Mouse (Mus musculus) adrenal gland (tissue): ENCODE data around the gene Gm9958.

ENCODE experiments used
- intact Hi-C: fragments of 180-260 bp; cut with DNase I; formaldehyde crosslinking; loops from one replicate; pipeline ENCODE4 v1.15.1; 2025
- long read RNA-seq, 2 experiments: library from polyadenylated mRNA; unstranded; transcript quantifications; one replicate each; pipeline ENCODE4 v2.0.0; 2020; ENCODE audit warnings: borderline replicate concordance in 1 of 2; ENCODE audit not compliant: insufficient replicate concordance in 1 of 2

Gm9958 gene
- long read RNA-seq, experiment 1: 0 reads
- long read RNA-seq, experiment 2, partial matches to known transcripts: 0 of 2 reads
- long read RNA-seq, experiment 2, other reads (novel, unspliced or antisense): 0 of 2 reads

DNA sequence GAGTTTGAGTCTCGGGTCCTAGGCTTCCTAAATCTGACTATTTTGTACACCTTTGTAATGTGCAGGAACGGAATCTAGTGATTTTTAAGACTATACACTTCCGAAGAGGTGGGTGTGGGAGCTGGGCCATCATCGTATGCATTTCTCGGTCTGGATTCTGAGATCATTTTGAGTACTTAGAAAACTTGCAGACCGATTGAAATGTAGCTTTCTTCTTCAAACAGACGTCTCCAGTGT is at the start of gene Gm9958:
Gene Gm9958, plus strand, starts transcription at position 138 of the 237 bp plus-strand sequence.
- intact Hi-C loops: loop anchor here (5.0 kb wide), 1 partner anchor 145 kb away; the partner anchor contains the start of gene Cox18

- intact Hi-C loops: no loop called here
Measured at GRCm38 (mm10) chr5:90331071-90331470, 35.9 kb upstream of the Gm9958 start.

DNA sequence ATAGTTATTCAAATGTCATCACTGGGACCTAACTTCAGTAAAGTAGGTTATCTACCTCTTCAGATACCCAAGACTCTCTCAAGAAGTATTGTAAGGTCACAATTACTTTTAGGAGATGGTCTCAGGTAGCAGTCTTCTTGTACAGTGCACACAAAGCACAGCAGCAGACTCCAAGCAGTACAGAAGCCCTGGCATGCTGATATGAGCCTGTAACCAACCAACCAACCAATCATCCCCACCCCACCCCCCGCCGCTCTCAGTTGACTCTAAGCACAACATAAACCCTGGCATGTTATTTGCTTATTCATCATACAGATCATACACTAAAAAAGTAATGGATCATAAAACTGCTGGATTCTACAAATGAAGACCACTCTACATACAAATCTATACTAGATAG is 34.5 kb upstream of the Gm9958 start:
- intact Hi-C loops: no loop called here

DNA sequence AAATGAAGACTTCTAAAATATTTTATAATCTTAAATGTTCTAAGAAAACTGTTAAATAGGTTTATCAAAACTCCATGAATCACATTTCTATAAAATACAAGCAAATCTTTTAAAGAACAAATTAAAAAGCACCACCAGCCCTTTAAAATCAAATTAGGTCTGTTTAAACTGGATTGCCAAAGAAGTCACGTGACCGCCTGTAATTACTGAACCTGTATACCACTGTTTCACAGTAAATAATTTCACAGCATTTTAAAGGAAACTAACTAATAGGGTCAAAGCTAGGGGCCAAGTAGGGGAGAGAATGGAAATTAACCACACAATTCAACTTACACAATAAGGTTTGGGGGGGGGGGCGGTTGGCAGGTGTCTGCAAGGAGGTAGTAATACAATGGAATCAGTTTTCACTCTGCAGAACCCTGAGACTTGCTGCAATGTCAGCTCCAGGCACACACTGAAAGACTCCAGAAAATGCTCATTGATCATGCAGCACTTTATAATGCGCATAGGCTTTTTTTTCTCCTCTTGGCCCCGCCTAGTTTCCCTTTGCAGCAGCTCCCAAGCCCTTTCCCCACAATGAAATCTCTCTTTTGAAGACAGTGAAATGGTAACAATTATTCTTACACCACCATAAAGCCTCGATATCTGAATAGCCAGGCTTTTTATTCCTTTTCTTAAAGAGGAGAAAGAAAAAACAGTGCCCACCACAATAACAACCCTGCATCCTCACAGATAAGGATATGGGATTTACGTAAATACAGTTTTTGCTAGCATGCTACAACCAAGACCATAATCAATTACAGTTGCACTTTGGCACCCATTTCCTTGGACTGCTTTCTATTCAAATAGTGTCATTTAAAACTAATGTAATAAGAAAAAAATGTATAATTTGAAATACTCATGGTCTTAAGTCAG is 28.6 kb upstream of the Gm9958 start:
- intact Hi-C loops: no loop called here

DNA sequence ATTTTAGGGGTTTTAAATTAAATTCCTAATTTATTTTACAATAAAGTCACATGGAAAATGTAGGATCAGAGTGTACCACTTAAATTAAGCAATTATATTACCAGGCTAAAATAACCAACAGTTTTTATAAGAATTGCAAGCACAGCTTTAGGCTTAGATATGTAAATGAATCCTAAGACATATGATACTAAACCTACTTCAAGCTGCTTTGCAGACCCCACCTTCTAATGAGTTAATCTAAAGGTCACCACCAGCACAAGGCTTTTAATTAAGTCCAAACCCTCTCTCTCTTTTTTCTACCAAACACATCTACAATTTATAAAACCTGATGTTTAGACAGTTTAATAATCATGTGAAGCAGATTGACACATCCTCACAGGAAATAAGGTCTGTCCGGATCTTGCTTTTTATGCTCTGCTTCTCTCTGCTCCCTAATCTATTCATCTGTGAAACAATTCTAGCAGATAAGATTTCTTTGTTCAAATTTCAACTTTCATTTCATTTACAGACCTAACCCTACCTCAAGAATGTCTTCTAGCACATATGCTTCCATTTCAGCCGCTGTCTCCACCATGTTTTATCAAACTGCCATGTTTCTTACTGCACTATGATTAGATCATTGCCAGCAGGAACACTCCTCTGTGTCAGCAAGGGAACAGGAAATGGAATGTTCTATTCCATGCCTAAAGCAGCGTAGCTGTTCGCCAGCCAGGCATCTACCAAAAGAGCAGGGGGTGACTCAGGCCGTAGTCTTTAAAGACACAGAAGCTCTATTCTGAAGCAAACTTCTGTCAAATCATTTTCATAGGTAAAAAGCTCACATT is 27.7 kb upstream of the Gm9958 start:
- intact Hi-C loops: no loop called here

GRCm38 (mm10) chr5:90339953-90340343 is 27.1 kb upstream of the Gm9958 start:
- intact Hi-C loops: no loop called here

GRCm38 (mm10) chr5:90340847-90341246 is 26.2 kb upstream of the Gm9958 start:
- intact Hi-C loops: no loop called here

DNA sequence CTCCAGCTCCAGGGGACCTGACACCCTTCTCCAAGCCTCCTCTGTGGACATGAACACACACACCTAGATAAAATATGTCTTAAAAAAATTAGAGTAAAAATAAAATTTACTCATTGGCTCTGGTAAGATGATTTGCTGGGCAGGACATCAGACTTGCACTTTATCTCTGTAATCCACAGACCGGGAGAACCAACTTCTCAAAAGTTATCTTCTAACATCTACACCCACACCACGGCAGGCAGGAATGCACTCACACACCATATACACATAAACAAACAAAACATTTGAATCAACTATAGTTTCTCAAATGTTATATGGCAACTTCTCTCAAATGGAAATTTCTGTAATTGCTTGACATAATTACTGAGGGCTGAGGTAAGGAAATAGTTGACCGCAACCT is 20.1 kb upstream of the Gm9958 start:
- intact Hi-C loops: no loop called here

GRCm38 (mm10) chr5:90353552-90354317 is 13.3 kb upstream of the Gm9958 start:
- intact Hi-C loops: no loop called here

DNA sequence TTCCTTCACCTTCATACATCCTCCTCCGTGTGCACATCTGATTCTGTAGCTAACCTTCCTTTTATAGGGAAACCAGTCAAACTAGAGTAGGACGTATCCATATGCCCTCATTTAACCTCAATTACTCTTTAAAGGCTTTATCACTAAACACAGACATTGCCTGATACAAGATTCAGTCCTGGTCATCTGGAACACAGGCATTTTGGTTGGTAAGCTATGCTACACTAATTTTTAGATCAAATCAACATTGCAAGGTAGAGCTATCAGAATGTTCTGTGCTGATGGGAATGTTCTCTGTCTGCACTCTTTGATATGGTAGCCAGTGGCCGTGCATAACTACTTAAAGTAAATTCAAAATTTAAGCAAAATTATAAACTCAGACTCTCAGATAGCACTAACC is 11.2 kb upstream of the Gm9958 start:
- intact Hi-C loops: no loop called here

DNA sequence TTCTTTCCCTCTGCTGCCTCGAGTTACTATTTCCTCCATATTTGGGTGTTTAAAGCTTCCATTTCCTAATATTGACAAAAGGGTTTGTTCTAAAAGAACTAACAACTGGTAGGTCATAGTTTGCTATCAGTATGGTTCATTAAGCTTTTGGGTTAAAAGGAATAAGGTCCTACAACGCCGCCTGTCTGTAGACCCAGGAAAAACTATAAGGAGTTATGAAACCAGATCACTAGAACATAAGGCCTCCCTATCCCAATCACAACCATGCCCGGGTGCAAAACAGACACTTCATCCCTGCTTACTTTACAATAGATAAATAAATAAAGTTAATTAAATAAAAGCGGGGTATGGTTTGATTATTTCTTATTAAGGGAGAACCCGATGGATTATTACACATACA is 2.5 kb upstream of the Gm9958 start:
- intact Hi-C loops: loop anchor here (5.0 kb wide), 1 partner anchor 77 kb away; no protein-coding TSS in a partner anchor

GRCm38 (mm10) chr5:90365141-90365951 is 1.7 kb upstream of the Gm9958 start:
- intact Hi-C loops: loop anchor here (5.0 kb wide), 1 partner anchor 143 kb away; the partner anchor contains the start of gene Cox18

DNA sequence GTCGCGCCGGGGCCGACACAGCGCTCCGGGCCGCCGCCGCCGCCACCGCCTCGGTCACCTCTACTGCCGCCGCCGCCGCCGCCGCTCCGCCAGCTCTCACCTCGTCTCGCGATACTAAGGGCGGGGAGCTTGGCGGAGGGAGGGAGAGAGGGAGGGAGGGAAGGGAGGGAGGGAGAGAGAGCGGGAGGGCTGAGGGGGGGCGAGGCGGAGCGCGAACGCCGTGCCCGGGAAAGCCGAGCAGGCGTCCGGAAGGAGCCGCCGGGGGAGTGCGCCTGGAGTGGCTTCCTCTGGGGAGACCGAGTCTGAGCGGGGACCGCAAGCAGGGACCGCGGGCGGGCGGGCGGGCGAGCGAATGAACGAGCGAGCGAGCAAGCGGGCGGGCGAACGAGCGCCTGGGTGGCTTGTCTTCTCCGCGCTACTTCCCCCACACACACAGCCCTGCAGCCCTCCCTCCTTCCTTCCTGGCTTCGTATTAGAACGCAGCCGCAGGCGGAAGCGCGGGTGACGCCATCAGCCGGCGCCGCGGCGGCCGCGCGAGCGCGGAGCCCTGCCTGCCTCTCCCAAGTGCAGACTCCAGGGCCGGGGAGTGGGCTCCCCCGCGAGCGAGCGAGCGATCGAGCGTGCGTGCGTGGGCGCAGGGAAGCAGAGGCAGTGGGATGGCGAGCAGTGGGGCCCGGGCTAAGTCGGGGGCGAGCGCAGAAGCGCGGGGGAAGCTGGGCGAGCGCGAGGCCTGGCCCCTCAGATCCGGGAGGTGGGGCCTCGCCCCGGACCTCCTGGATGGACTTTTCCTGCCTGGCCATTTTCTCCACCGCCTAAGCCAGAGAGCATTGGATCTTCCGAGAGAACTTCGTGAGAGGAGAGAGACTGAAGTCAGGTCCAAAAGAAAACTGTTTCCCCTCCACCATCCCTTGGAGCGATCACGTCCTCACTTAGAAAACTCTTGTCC is 610 bp upstream of the Gm9958 start, which contains the start of gene Ankrd17:
Gene Ankrd17, minus strand, starts transcription at position 457 of the 946 bp plus-strand sequence.
- intact Hi-C loops: loop anchor here (5.0 kb wide), 1 partner anchor 144 kb away; the partner anchor contains the start of gene Cox18

DNA sequence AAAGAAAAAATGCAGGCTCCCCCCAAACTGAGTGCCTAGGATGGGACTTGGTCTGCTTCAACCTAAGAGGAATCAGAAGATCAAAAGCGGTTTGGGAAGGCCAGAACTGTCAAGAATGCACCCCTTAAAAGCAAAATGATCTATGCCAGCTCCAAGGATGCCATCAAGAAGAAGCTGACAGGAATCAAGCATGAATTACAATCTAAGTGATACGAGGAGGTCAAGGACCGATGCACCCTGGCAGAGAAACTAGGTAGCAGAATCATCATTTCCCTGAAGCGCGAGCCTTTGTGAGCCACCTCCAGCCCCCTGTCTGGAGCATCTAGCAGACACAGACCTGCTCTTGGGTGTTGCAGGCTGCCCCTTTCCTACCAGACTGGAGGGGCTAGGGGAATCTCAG is 3.4 kb downstream of the Gm9958 start:
- intact Hi-C loops: no loop called here

DNA sequence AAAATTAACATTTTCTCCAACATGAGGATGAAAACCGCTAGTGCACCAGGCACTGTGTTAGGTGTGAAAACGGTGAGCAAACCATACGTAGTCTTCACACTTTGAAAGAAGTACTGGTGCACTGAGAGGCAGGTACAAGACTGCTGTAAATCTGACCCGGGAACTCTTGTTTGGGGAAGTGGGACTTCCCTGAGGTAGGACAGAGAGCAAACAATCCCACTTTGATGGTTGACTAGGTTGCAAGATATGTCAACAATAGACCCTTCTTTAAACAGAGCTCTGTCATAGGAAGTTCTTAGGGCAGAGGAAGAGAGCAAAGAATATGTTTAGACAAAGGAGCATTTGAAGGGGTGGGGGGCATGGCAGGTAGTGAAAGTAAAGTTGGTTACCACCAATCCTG is 6.7 kb downstream of the Gm9958 start:
- intact Hi-C loops: no loop called here

DNA sequence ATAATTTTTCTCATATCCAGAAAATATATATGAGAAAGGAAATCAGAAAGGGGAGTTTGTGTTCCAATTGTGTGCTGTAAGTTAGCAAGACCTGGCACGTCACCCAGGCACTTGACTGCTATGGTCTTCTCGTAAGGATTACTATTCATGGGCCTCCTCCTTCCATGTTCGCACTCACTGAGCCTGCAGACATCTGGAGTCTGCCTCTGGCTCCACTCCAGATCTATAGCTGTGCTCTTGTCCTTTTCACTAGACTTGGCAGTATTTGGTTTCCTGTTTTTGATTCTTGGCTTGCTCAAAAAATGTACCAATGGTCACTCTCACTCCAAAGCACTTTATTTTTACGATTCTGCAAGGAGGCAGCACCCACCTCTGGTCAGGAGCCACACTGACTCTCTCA is 14.5 kb downstream of the Gm9958 start:
- intact Hi-C loops: loop anchor here (5.0 kb wide), 1 partner anchor 179 kb away; no protein-coding TSS in a partner anchor

DNA sequence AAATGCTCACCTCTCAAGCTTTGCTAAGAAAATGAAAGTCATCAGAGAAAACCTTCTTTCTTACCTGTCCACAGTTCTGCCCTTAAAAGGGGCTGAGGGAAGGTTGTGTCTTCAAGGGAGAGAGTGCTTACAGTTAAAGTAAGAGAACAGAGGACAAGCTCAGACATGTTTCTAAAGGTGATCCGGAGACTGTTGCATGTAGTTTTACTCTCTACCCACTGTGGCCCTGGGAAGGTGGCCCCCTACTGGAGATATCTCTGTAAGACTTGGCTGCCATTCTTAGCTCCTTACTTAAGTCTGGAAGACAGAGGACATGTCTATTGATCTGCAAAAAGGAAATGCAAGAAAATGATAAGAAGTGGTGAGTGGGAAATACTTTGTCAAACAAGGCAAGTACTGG is 16.1 kb downstream of the Gm9958 start:
- intact Hi-C loops: loop anchor here (5.0 kb wide), 1 partner anchor 181 kb away; no protein-coding TSS in a partner anchor

GRCm38 (mm10) chr5:90393764-90394163 is 26.8 kb downstream of the Gm9958 start:
- intact Hi-C loops: loop anchor here (5.0 to 10.0 kb wide), 2 partner anchors 104 to 191 kb away; no protein-coding TSS in a partner anchor

DNA sequence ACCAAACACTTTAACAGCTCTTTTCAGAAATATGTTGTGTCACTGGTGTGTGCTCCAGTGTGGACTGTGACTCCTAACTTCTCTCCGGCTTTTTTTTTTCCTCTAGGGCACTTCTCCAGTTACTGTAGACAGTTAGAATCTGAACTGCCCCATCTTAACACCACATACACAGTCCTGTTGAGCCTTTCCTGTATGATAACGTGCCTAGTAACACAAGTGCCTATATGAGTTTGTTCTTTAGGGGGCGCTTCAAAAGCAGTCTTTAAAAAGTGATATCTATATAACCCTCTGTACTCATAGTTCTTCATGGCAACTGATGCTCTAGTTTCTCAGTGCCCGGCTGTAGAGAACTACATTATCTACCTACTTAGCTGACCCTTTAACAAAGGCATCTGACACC is 27.3 kb downstream of the Gm9958 start:
- intact Hi-C loops: loop anchor here (5.0 to 10.0 kb wide), 2 partner anchors 103 to 190 kb away; no protein-coding TSS in a partner anchor
